Mouse (Mus musculus) lung, adult 2 months (tissue): ENCODE data around the gene Cldn19. TPM values are rescaled to one million over a fixed set of nuclear protein-coding genes. Genes with fewer than 3 reads are reported as not detected.

Source experiments
- DNase-seq: peaks from one replicate; pipeline ENCODE4 v3.0.0; 2022
- H3K4me1 ChIP-seq: fragments of 200-500 bp; 2 replicates; pipeline ENCODE4 v1.6.1; 2011; ENCODE audit warnings: low read length; ENCODE audit not compliant: control insufficient read depth, insufficient read depth
- H3K4me3 ChIP-seq: fragments of 200-500 bp; replicated peaks from 2 replicates; pipeline ENCODE3; 2011; ENCODE audit warnings: low read depth, mild to moderate bottlenecking, control low read depth, low read length; ENCODE audit errors: extremely low read depth
- CTCF ChIP-seq: fragments of 200-500 bp; IDR thresholded peaks from 2 replicates; pipeline ENCODE4 v1.5.1; 2011; ENCODE audit warnings: mild to moderate bottlenecking, low read length, control low read depth; ENCODE audit not compliant: insufficient read depth
- POLR2A ChIP-seq: fragments of 200-500 bp; IDR thresholded peaks from 2 replicates; pipeline ENCODE4 v1.6.1; 2011; ENCODE audit warnings: low read depth, mild to moderate bottlenecking, control low read depth, low read length, borderline replicate concordance; ENCODE audit errors: extremely low read depth
- WGBS: fragments of 180-500 bp; shearing (Covaris S2); methylation state at CpG from one replicate; pipeline ENCODE4 v1.1.7; 2018; 5-methylcytosine and 5-hydroxymethylcytosine counted together
- polyA plus RNA-seq: library from polyadenylated mRNA; depleted of rRNA; stranded (reverse); fragments of >200 nt; gene quantifications from 2 replicates; pipeline ENCODE4 v1.2.3, GENCODE M21; 2012

Gene Cldn19
- polyA plus RNA-seq, 1 experiment: 1.2 TPM

GRCm38 (mm10) chr4:119238661-119239060 lies 16.6 kb upstream of the Cldn19 start:
- no peak for DNase-seq
- 72% methylated on average over 3 of the region's 3 CpGs for WGBS
- TF ChIP-seq CTCF: no peak
- no peak for TF ChIP-seq POLR2A
- no peak overlapping the region for H3K4me3 ChIP-seq
- H3K4me1 ChIP-seq: no peaks in the 10 kb centered on the region; the same call in 1 of the 2 replicates

- 26% methylated on average over 12 of the region's 12 CpGs for WGBS
- TF ChIP-seq POLR2A: no peak
- TF ChIP-seq CTCF: peak; percentile 45; the same call in 1 of the 2 replicates
- DNase-seq: peak; percentile 34
- H3K4me1 ChIP-seq: no peaks in the 10 kb centered on the region; the same call in 1 of the 2 replicates
- H3K4me3 ChIP-seq: peak overlapping the region; percentile 32
These were observed 16.0 kb upstream of the Cldn19 start for GRCm38 (mm10) chr4:119239181-119239682.

GRCm38 (mm10) chr4:119241664-119242063 lies 13.6 kb upstream of the Cldn19 start:
- Histone ChIP-seq H3K4me1 (peaks cover 2% of the 10 kb centered on the region), H3K4me3 (no peak overlapping the region)
- TF ChIP-seq POLR2A (no peak), CTCF (peak; percentile 42; the same call in 1 of the 2 replicates)
- no peak for DNase-seq
- WGBS: 87% methylated on average over 14 of the region's 14 CpGs

- 90% methylated on average over 12 of the region's 12 CpGs for WGBS
- no peak for DNase-seq
- Histone ChIP-seq H3K4me3 (no peak overlapping the region), H3K4me1 (peaks cover 2% of the 10 kb centered on the region)
- no peak for TF ChIP-seq CTCF
- TF ChIP-seq POLR2A: no peak
These were observed 12.6 kb upstream of the Cldn19 start for GRCm38 (mm10) chr4:119242571-119242970.

GRCm38 (mm10) chr4:119244468-119245240 lies 10.6 kb upstream of the Cldn19 start:
- 70% methylated on average over 22 of the region's 22 CpGs for WGBS
- no peak for DNase-seq
- Histone ChIP-seq H3K4me3 (no peak overlapping the region), H3K4me1 (peaks cover 4% of the 10 kb centered on the region)
- TF ChIP-seq POLR2A (no peak), CTCF (no peak)

GRCm38 (mm10) chr4:119245556-119245955 lies 9.7 kb upstream of the Cldn19 start:
- WGBS: 49% methylated on average over 7 of the region's 7 CpGs
- TF ChIP-seq CTCF: no peak
- TF ChIP-seq POLR2A: no peak
- DNase-seq: peak; percentile 28
- Histone ChIP-seq H3K4me1 (peaks cover 4% of the 10 kb centered on the region), H3K4me3 (no peak overlapping the region)

GRCm38 (mm10) chr4:119245961-119246360 lies 9.3 kb upstream of the Cldn19 start:
- TF ChIP-seq CTCF (no peak), POLR2A (no peak)
- H3K4me1 ChIP-seq: peaks cover 4% of the 10 kb centered on the region
- 79% methylated on average over 9 of the region's 9 CpGs for WGBS

GRCm38 (mm10) chr4:119246688-119247225 lies 8.5 kb upstream of the Cldn19 start:
- no peak for TF ChIP-seq CTCF
- peaks cover 4% of the 10 kb centered on the region for H3K4me1 ChIP-seq
- WGBS: 62% methylated on average over 14 of the region's 14 CpGs
- DNase-seq: no peak
- no peak overlapping the region for H3K4me3 ChIP-seq

More at GRCm38 (mm10) chr4:119245961-119246360, 9.3 kb upstream of the Cldn19 start:
- H3K4me3 ChIP-seq: no peak overlapping the region
- DNase-seq: no peak

GRCm38 (mm10) chr4:119247462-119248235 lies 7.6 kb upstream of the Cldn19 start:
- no peak overlapping the region for H3K4me3 ChIP-seq
- TF ChIP-seq CTCF (peak; percentile 90), POLR2A (peak; percentile 27; the same call in 1 of the 2 replicates)
- peak; percentile 83 for DNase-seq
- WGBS: 33% methylated on average over 13 of the region's 13 CpGs
- H3K4me1 ChIP-seq: peaks cover 6% of the 10 kb centered on the region
